Mouse (Mus musculus) gastrocnemius, adult 2 months (tissue): ENCODE data around the gene Gm14391. TPM values are rescaled to one million over a fixed set of nuclear protein-coding genes. Genes with fewer than 3 reads are reported as not detected.
"Not testable (repeated sequence)": the region's sequence is repeated elsewhere in the genome, so short reads cannot be mapped to it uniquely, and the experiment has no call there.

Experiments
- DNase-seq: peaks from one replicate; pipeline ENCODE4 v3.0.0; 2022
- H3K27ac ChIP-seq: fragments of 200-600 bp; 2 replicates; pipeline ENCODE4 v1.8.1; 2022; ENCODE audit warnings: mild to moderate bottlenecking
- H3K4me3 ChIP-seq: fragments of 200-600 bp; 2 replicates; pipeline ENCODE4 v1.8.1; 2022; ENCODE audit warnings: mild to moderate bottlenecking, moderate library complexity
- CTCF ChIP-seq: fragments of 200-600 bp; IDR thresholded peaks from 2 replicates; pipeline ENCODE4 v1.8.1; 2022; ENCODE audit warnings: antibody characterized with exemption, mild to moderate bottlenecking, moderate library complexity
- intact Hi-C: fragments of 180-260 bp; cut with DNase I; formaldehyde crosslinking; loops from one replicate; pipeline ENCODE4 v1.15.1; 2025
- long read RNA-seq, 2 experiments: library from polyadenylated mRNA; stranded (forward); transcript quantifications; one replicate each; pipeline ENCODE4 v2.0.0; 2021
- total RNA-seq, 2 experiments: library from RNA; stranded (reverse); gene quantifications; 2 replicates each; pipeline ENCODE4 v1.2.3; 2021

The Gm14391 gene
- total RNA-seq, result 10 to 100 TPM; 53.5 to 54.7 TPM
- long read RNA-seq, experiment 1, transcript Gm14391-204 (5 exons, 1,854 nt), result major isoform, 13 of 33 reads
- long read RNA-seq, experiment 1, transcript Gm14391-202 (4 exons, 965 nt), result minor isoform, 10 of 33 reads
- long read RNA-seq, experiment 1, partial matches to known transcripts, result 2 of 33 reads
- long read RNA-seq, experiment 1, other reads (novel, unspliced or antisense), result 8 of 33 reads
- long read RNA-seq, experiment 2, transcript Gm14391-204 (5 exons, 1,854 nt), result minor isoform, 9 of 28 reads
- long read RNA-seq, experiment 2, transcript Gm14391-202 (4 exons, 965 nt), result major isoform, 15 of 28 reads
- long read RNA-seq, experiment 2, partial matches to known transcripts, result 0 of 28 reads
- long read RNA-seq, experiment 2, other reads (novel, unspliced or antisense), result 4 of 28 reads

DNA sequence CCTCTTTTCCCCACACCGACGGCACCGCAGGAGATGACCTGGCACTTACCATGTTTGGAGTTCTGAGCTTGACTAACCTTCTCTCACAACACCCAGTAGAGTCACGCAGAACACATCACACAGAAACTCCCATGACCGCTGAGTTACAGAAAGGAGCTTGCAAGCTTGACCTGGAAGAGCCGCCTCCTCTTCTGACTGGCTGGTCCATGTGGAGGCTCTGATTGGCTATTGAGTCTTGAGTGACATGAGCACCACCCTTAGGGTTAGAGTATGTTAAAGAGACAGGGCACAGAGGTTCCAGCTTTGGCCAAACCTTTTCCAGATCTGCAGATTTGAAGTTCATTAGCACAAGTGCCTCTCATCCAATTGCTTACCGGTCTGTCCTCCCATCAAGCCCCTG lies at the start of gene Gm14391:
Gene Gm14391 (minus strand): TSS at position 186 of the 400 bp plus-strand sequence.
- H3K27ac ChIP-seq, intact Hi-C loops, H3K4me3 ChIP-seq, DNase-seq: not testable (repeated sequence)

- H3K4me3 ChIP-seq, intact Hi-C loops, H3K27ac ChIP-seq, DNase-seq: not testable (repeated sequence)
These were observed 27.7 kb downstream of the Gm14391 start for GRCm38 (mm10) chr2:175179008-175179407.

DNA sequence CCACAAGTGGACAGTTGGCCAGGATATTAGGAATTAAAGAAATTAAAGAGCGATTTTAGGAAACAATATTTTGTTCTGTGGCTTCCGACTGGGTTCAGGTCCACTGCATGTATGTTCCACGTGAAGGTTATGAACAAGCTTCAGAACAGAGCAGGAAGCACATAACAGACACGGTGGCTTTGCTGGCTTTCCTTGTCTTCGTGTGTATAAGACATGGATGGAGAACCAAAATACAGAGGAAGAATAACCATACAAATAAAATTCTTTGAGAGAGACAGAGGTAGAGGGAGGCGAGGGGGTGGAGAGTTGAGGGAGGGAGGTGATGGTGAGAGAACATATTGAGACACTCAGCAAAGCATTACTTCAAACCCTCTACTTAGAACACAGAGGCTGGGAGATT lies 30.4 kb downstream of the Gm14391 start:
- Histone ChIP-seq H3K4me3 (no peak overlapping the region), H3K27ac (no peak overlapping the region)
- no peak for TF ChIP-seq CTCF
- intact Hi-C loops, result no loop called here
- no peak for DNase-seq

GRCm38 (mm10) chr2:175175401-175176180 lies 31.1 kb downstream of the Gm14391 start, which contains the start of gene Gm14443:
TSS of gene Gm14443 (minus strand) at chr2:175175871.
- H3K4me3 ChIP-seq, DNase-seq, intact Hi-C loops, H3K27ac ChIP-seq: not testable (repeated sequence)

- H3K4me3 ChIP-seq, DNase-seq, intact Hi-C loops, H3K27ac ChIP-seq: not testable (repeated sequence)
These were observed 32.7 kb downstream of the Gm14391 start for GRCm38 (mm10) chr2:175174058-175174457.

DNA sequence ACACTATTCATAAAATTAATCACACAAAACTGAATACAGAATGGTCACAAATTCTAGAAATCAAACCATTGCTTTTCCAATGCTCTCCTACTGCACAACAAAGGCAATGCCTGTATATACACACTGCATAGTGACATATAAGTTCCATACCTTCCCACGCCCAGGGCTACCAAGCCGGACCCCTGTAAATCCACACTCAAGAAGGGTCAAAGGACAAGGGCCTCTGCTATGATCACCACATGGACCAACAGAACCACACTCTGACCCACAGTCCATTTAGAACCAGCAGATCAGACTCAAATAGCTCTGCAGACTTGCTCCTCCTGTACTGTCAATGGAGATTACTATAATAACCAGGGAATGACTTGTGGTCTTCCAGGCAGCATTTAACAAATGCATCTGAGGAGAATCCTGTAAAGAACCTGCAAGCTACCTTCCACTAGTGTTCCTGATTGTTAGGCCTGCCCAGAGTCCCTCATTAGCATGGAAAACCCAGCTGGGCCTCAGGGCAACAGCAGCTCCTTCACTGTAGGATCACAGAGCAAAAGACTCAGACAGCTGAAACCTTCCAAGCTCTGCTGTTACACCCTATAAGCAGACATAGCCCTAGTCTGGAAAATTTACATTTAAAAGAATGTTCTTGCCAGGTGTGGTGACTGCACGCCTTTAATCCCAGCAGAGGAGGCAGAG lies 33.7 kb downstream of the Gm14391 start:
- H3K4me3 ChIP-seq, DNase-seq, H3K27ac ChIP-seq, intact Hi-C loops: not testable (repeated sequence)

- TF ChIP-seq CTCF, result no peak
- no peak for DNase-seq
- intact Hi-C loops, result no loop called here
These were observed 34.6 kb downstream of the Gm14391 start for GRCm38 (mm10) chr2:175172123-175172522.

GRCm38 (mm10) chr2:175166870-175167269 lies 39.8 kb downstream of the Gm14391 start:
- DNase-seq, intact Hi-C loops, H3K4me3 ChIP-seq, H3K27ac ChIP-seq: not testable (repeated sequence)

More at GRCm38 (mm10) chr2:175172123-175172522, 34.6 kb downstream of the Gm14391 start:
- H3K4me3 ChIP-seq, result no peak overlapping the region
- H3K27ac ChIP-seq, result no peak overlapping the region

- intact Hi-C loops, DNase-seq, H3K4me3 ChIP-seq, H3K27ac ChIP-seq: not testable (repeated sequence)
These were observed 41.6 kb downstream of the Gm14391 start for GRCm38 (mm10) chr2:175165110-175165509.

GRCm38 (mm10) chr2:175161438-175161837 lies 45.3 kb downstream of the Gm14391 start:
- H3K27ac ChIP-seq, intact Hi-C loops, H3K4me3 ChIP-seq, DNase-seq: not testable (repeated sequence)

- intact Hi-C loops, result no loop called here
- no peak for DNase-seq
- Histone ChIP-seq H3K27ac (no peak overlapping the region), H3K4me3 (no peak overlapping the region)
- TF ChIP-seq CTCF, result no peak
These were observed 48.1 kb downstream of the Gm14391 start for GRCm38 (mm10) chr2:175158642-175159041.

DNA sequence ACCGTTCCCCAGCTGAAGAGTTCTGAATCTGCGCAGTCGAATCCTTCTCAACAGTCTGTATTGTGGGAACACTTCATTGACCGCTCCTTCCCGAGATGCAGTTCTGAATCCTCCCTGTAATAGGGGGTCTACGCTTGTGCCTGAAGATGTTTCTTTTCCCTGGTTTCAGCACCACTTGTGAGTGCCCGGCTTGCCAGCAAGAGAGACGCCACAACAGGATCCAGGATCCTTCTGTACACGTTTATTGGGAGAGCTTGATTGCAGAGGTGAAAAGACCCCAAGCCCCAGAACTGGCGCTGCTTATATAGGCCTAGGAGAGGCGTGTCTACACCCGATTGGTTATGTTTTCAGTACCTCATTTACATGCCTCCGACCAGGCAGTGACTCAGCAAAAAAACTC lies 50.0 kb downstream of the Gm14391 start:
- H3K4me3 ChIP-seq, result no peak overlapping the region
- DNase-seq, result no peak
- intact Hi-C loops, result no loop called here
- TF ChIP-seq CTCF, result no peak
- no peak overlapping the region for H3K27ac ChIP-seq

DNA sequence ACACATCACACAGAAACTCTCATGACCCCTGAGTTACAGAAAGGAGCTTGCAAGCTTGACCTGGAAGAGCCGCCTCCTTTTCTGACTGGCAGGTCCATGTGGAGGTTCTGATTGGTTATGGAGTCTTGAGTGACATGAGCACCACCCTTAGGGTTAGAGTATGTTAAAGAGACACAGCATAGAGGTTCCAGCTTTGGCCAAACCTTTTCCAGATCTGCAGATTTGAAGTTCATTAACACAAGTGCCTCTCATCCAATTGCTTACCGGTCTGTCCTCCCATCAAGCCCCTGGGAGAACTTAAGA lies 64.8 kb downstream of the Gm14391 start, which contains the start of gene Gm14399:
Gene Gm14399 (minus strand): TSS at position 20 of the 303 bp plus-strand sequence.
- intact Hi-C loops, DNase-seq: not testable (repeated sequence)
- peak within 1 kb of the TSS; percentile 78 for H3K27ac ChIP-seq
- H3K4me3 ChIP-seq, result peak within 1 kb of the TSS; percentile 79

DNA sequence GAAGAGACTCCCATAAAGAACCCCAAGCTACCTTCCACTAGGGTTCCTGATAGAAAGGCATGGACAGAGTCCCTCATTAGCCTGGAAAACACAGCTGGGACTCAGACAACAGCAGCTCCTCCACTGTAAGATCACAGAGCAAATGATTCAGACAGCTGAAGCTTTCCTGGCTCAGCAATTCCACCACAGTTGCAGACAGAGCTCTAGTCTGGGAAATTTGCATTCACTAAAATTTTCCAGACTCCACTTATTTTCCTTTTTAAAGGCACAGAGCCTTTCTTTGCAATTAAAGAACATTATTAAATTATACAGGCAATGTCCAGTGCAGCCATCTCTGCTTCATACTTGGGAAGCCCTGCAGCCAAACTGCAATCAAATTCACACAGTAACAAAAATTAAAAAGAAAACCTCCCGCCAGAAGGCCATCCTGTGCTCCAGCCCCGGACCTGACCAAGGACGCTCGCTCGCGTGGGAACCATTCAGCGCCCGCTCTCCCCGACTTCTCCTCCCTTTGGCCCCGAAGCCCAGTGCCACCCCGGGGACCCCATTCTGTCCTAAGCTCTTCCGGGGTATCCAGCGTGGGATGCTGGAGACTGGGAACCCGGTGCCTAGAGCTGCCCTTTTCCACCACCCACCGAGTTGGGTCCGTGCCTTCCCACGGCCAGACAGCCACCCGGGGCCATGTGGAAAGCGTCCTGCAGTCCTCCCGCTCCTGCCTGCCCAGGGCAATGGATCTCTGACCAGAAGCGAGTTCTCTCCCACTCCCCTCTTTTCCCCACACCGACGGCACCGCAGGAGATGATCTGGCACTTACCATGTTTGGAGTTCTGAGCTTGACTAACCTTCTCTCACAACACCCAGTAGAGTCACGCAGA lies 65.4 kb downstream of the Gm14391 start:
- DNase-seq, result peak; percentile 33
- peak overlapping the region; percentile 79 for H3K4me3 ChIP-seq
- peak overlapping the region; percentile 78 for H3K27ac ChIP-seq
- intact Hi-C loops, result not testable (repeated sequence)
